Mouse (Mus musculus): ENCODE data around the gene Mgst3.

Mgst3 gene

GRCm38 (mm10) chr1:167393683-167394492 lies at the start of gene Mgst3:
Mgst3 (minus strand) TSS chr1:167393841.
- DNase-seq, result peak; percentile 96

- no peak for DNase-seq
Measured at GRCm38 (mm10) chr1:167438231-167438885, 44.7 kb upstream of the Mgst3 start.

- DNase-seq, result no peak
Measured at GRCm38 (mm10) chr1:167437091-167437490, 43.5 kb upstream of the Mgst3 start.

- DNase-seq, result no peak
Measured at GRCm38 (mm10) chr1:167436186-167436975, 42.7 kb upstream of the Mgst3 start.

- no peak for DNase-seq
Measured at GRCm38 (mm10) chr1:167434931-167435330, 41.3 kb upstream of the Mgst3 start.

- peak; percentile 10 for DNase-seq
Measured at GRCm38 (mm10) chr1:167430976-167431676, 37.5 kb upstream of the Mgst3 start.

- DNase-seq, result no peak
Measured at GRCm38 (mm10) chr1:167426681-167427080, 33.0 kb upstream of the Mgst3 start.

- DNase-seq, result no peak
Measured at GRCm38 (mm10) chr1:167425572-167425971, 31.9 kb upstream of the Mgst3 start.

- no peak for DNase-seq
Measured at GRCm38 (mm10) chr1:167422501-167423240, 29.0 kb upstream of the Mgst3 start.

GRCm38 (mm10) chr1:167414846-167415245 lies 21.2 kb upstream of the Mgst3 start:
- peak; percentile 80 for DNase-seq

GRCm38 (mm10) chr1:167411991-167412715 lies 18.5 kb upstream of the Mgst3 start:
- no peak for DNase-seq

GRCm38 (mm10) chr1:167409601-167410000 lies 16.0 kb upstream of the Mgst3 start:
- DNase-seq, result no peak

GRCm38 (mm10) chr1:167405237-167405636 lies 11.6 kb upstream of the Mgst3 start:
- DNase-seq, result no peak

GRCm38 (mm10) chr1:167393281-167393680 lies 360 bp downstream of the Mgst3 start:
- DNase-seq, result peak; percentile 41

GRCm38 (mm10) chr1:167392687-167393086 lies 954 bp downstream of the Mgst3 start:
- no peak for DNase-seq

- no peak for DNase-seq
Measured at GRCm38 (mm10) chr1:167392031-167392640, 1.5 kb downstream of the Mgst3 start.

- DNase-seq, result no peak
Measured at GRCm38 (mm10) chr1:167391241-167391640, 2.4 kb downstream of the Mgst3 start.

GRCm38 (mm10) chr1:167390381-167390780 lies 3.3 kb downstream of the Mgst3 start:
- DNase-seq, result no peak

- no peak for DNase-seq
Measured at GRCm38 (mm10) chr1:167389584-167389983, 4.1 kb downstream of the Mgst3 start.

GRCm38 (mm10) chr1:167388571-167388970 lies 5.1 kb downstream of the Mgst3 start:
- DNase-seq, result no peak

- no peak for DNase-seq
Measured at GRCm38 (mm10) chr1:167387796-167388195, 5.8 kb downstream of the Mgst3 start.

Measured in embryo, embryonic 11 days (tissue).